Mouse (Mus musculus) midbrain, postnatal 0 days (tissue): ENCODE data around the gene Sirt6. TPM values are rescaled to one million over a fixed set of nuclear protein-coding genes. Genes with fewer than 3 reads are reported as not detected.

Experiments used
- ATAC-seq: fragments of 200-750 bp; cut with Nextera tagmentation; 2 replicates; pipeline ENCODE4 v1.8.0; 2017; ENCODE audit warnings: moderate number of reproducible peaks, mild to moderate bottlenecking, moderate TSS enrichment, moderate library complexity; ENCODE audit not compliant: low FRiP score
- DNase-seq: peaks from one replicate; pipeline ENCODE4 v3.0.0-alpha.2; 2015; ENCODE audit warnings: low spot score
- H3K27ac ChIP-seq: fragments of 300-500 bp; sonication (generic); 2 replicates; pipeline ENCODE4 v1.5.1; 2014; ENCODE audit warnings: low read depth, mild to moderate bottlenecking, low read length, mixed read lengths
- H3K27me3 ChIP-seq: fragments of 300-500 bp; sonication (generic); 2 replicates; pipeline ENCODE4 v1.6.1; 2014; ENCODE audit warnings: low read length, control low read depth, mixed read lengths; ENCODE audit not compliant: insufficient read depth
- H3K36me3 ChIP-seq: fragments of 300-500 bp; sonication (generic); 2 replicates; pipeline ENCODE4 v1.6.1; 2014; ENCODE audit warnings: low read length, control low read depth, mixed read lengths; ENCODE audit not compliant: insufficient read depth
- H3K4me1 ChIP-seq: fragments of 300-500 bp; sonication (generic); 2 replicates; pipeline ENCODE4 v1.6.1; 2014; ENCODE audit warnings: mild to moderate bottlenecking, control low read depth, antibody characterized with exemption, low read length, mixed read lengths; ENCODE audit not compliant: insufficient read depth
- H3K4me2 ChIP-seq: fragments of 300-500 bp; sonication (generic); 2 replicates; pipeline ENCODE4 v1.6.1; 2014; ENCODE audit warnings: low read depth, mild to moderate bottlenecking, low read length, mixed read lengths; ENCODE audit not compliant: poor library complexity, severe bottlenecking
- H3K4me3 ChIP-seq: fragments of 300-500 bp; sonication (generic); 2 replicates; pipeline ENCODE4 v1.5.1; 2014; ENCODE audit warnings: low read depth, mild to moderate bottlenecking, low read length, moderate library complexity
- H3K9ac ChIP-seq: fragments of 300-500 bp; sonication (generic); replicated peaks from 2 replicates; pipeline ENCODE4 v1.6.1; 2014; ENCODE audit warnings: mild to moderate bottlenecking, low read length, moderate library complexity, mixed read lengths; ENCODE audit not compliant: poor library complexity, severe bottlenecking
- H3K9me3 ChIP-seq: fragments of 300-500 bp; sonication (generic); 2 replicates; pipeline ENCODE4 v1.6.1; 2016; ENCODE audit warnings: low read length, control low read depth
- CTCF ChIP-seq: IDR thresholded peaks from 2 replicates; pipeline ENCODE4 v1.5.1; 2016; ENCODE audit warnings: antibody characterized with exemption, mild to moderate bottlenecking
- WGBS: fragments of 180-500 bp; shearing (Covaris S2); extraction: QIAGEN DNeasy Blood & Tissue Kit; methylation state at CpG from one replicate; pipeline ENCODE4 v1.1.7; 2014; 5-methylcytosine and 5-hydroxymethylcytosine counted together
- polyA plus RNA-seq: library from polyadenylated mRNA; unstranded; fragments of >200 nt; fragmentation: Nextera tagmentation; extraction: Ambion mirVana; gene quantifications from 2 replicates; pipeline ENCODE4 v1.2.1, GENCODE M21; 2015
- total RNA-seq: library from RNA; depleted of rRNA; stranded (reverse); fragments of >200 nt; gene quantifications from 2 replicates; pipeline ENCODE4 v1.2.3, GENCODE M21; 2014

The Sirt6 gene
- total and polyA plus RNA-seq, 2 experiments from 2014 or later: 33.8 to 41.0 TPM

DNA sequence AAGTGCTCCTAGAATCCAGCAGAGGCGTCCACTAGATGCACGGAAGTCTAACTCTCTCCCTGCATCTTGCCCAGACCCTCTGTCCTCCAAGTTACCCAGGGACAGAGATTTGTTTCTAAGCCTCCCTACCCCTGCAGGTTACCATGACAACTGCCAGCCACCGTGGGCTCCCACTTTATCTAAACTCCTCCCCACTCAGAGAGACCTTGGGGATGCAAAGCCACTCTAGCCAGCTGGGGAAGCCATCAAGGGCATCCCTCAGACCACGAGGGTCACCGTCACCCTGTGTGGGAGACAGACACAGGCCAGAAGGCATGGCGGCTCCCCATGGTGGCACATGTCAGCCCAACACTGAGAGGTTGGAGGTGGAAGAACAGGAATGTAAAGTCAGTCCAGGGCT, 44.2 kb downstream of the Sirt6 start:
- Histone ChIP-seq H3K27me3 (peaks cover 11% of the 10 kb centered on the region; the same call in 1 of the 2 replicates), H3K4me3 (no peak overlapping the region)
- no peak for TF ChIP-seq CTCF

DNA sequence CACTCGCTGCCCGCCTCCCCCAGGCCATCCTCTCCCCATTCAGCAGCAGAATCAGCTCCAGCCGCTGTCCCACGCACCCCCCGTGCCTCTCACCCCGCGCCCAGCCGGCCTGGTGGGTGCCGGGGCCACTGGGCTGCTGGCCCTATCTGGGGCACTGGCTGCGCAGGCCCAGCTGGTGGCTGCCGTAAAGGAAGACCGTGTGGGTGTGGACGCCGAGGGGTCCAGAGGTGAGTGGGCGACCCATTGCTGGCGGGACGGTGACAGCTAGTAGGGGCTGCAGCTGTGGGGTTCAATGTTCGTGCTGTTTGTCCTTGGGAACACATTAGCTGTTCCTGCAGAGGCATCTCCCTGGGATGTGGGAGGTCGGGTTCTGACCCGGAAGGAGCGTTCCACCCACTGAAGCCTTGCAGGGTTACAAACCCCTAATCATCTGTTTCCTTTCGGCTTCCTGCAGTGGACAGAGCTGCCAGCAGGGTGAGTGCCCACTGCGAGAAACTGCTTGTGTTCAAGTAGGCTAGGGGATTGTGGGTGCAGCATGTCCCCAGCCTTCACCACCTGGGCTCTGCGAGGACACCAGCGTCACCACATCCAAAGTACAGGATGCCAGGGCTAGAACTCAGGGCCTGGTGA, 47.0 kb downstream of the Sirt6 start:
- Histone ChIP-seq H3K36me3 (no peaks in the 10 kb centered on the region), H3K27me3 (peaks cover 15% of the 10 kb centered on the region), H3K4me1 (0 out of 2 replicates have a peak, but pooled peaks cover 4% of the 10 kb centered on the region), H3K4me2 (no peak overlapping the region), H3K27ac (no peak overlapping the region), H3K9ac (no peak overlapping the region), H3K9me3 (no peaks in the 10 kb centered on the region), H3K4me3 (no peak overlapping the region)
- ATAC-seq (no peak), DNase-seq (no peak)
- 66% methylated on average over 25 of the region's 25 CpGs for WGBS
- peak; percentile 50 for TF ChIP-seq CTCF

More for the DNA sequence above, 44.2 kb downstream of the Sirt6 start:
- WGBS: 42% methylated on average over 6 of the region's 6 CpGs
- no peak overlapping the region for H3K9ac ChIP-seq
- H3K27ac ChIP-seq: no peak overlapping the region
- peaks cover 10% of the 10 kb centered on the region; the same call in 1 of the 2 replicates for H3K36me3 ChIP-seq
- DNase-seq: no peak
- ATAC-seq: no peak
- no peaks in the 10 kb centered on the region for H3K9me3 ChIP-seq
- no peak overlapping the region for H3K4me2 ChIP-seq
- H3K4me1 ChIP-seq: no peaks in the 10 kb centered on the region

DNA sequence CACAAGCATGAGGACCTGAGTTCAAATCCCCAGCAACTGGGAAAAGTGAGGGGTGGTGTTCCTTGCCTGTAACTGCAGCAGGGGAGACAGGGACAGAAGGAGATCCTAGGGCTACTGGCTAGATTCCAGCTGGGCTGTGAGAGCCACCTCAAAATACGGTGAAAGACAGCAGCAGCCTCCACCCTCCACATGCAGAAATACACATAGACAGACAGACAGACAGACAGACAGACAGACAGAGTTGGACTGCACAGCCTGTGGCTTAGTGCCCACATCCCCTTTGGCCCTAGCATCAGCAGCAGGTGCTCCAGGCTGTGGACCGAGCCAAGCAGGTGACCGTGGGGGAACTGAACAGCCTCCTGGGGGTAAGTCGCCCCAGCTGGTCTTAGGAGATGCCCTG, 47.6 kb downstream of the Sirt6 start:
- 71% methylated on average over 4 of the region's 4 CpGs for WGBS
- no peak for DNase-seq
- H3K27me3 ChIP-seq: peaks cover 15% of the 10 kb centered on the region

DNA sequence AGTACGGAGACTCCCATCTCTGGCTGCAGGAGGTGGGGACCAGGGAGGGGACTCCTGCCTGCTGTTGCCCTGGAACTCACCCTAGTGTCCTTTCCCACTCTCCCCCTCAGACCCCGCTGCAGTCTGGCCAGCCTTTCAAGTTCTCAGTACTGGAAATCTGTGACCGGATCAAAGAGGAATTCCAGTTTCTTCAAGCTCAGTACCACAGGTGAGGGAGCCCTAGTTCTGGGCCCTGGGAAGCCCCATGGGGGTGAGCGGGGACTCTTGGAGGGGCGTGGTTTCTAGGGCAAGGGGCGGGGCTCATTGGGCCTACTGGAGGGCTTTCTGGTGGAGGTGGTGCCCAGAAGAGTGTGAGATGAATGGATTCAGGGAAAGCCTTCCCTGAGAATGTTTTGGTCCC, 51.9 kb downstream of the Sirt6 start:
- no peaks in the 10 kb centered on the region for H3K36me3 ChIP-seq
- no peak for ATAC-seq
- H3K4me3 ChIP-seq: peak overlapping the region; percentile 66
- peak overlapping the region; percentile 58 for H3K9ac ChIP-seq
- peaks cover 9% of the 10 kb centered on the region for H3K4me1 ChIP-seq
- peak overlapping the region; percentile 82 for H3K4me2 ChIP-seq
- DNase-seq: no peak
- H3K27me3 ChIP-seq: peaks cover 15% of the 10 kb centered on the region
- TF ChIP-seq CTCF: no peak
- H3K27ac ChIP-seq: no peak overlapping the region
- 2% methylated on average over 6 of the region's 6 CpGs for WGBS
- no peaks in the 10 kb centered on the region for H3K9me3 ChIP-seq

More for the DNA sequence above, 47.6 kb downstream of the Sirt6 start:
- Histone ChIP-seq H3K9me3 (no peaks in the 10 kb centered on the region), H3K36me3 (no peaks in the 10 kb centered on the region), H3K27ac (no peak overlapping the region), H3K4me1 (0 out of 2 replicates have a peak, but pooled peaks cover 4% of the 10 kb centered on the region), H3K4me2 (no peak overlapping the region), H3K9ac (no peak overlapping the region), H3K4me3 (no peak overlapping the region)
- TF ChIP-seq CTCF: no peak
- ATAC-seq: no peak

DNA sequence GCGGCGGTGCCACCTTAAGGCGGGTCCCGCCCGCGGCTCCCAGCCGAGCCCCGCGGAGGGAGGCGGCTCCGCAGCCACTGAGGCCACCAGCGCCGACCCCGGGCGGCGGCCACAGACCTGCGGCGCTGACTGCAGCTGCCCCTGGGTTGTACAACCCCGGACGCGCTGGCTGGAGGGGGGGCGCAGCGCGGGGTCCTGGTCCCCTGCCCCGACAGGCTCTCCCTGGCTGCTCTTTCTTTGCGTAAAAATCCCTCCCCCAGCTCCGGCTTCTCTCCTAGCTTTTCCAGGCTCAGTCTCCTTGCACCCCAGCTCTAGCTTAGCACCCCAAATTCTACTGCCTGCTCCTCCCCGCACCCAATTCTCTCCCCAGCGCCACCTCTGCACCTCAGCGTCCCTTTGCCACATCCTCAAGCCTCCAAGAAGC, 52.4 kb downstream of the Sirt6 start:
- peaks cover 15% of the 10 kb centered on the region for H3K27me3 ChIP-seq
- whole genome bisulfite sequencing: 0% methylated on average over 25 of the region's 30 CpGs
- H3K9ac ChIP-seq: peak overlapping the region; percentile 58
- peak overlapping the region; percentile 82 for H3K4me2 ChIP-seq
- no peaks in the 10 kb centered on the region for H3K36me3 ChIP-seq
- peak overlapping the region; percentile 66 for H3K4me3 ChIP-seq
- ATAC-seq: no peak
- H3K27ac ChIP-seq: no peak overlapping the region
- TF ChIP-seq CTCF: no peak
- peaks cover 9% of the 10 kb centered on the region for H3K4me1 ChIP-seq
- H3K9me3 ChIP-seq: no peaks in the 10 kb centered on the region
- no peak for DNase-seq
